Mouse (Mus musculus): ENCODE measurements around the gene Zfp936. TPM values are rescaled to one million over a fixed set of nuclear protein-coding genes. Genes with fewer than 3 reads are reported as not detected.
"Not testable (repeated sequence)": the region's sequence is repeated elsewhere in the genome, so short reads cannot be mapped to it uniquely, and the experiment has no call there.

Gene Zfp936
- polyA plus RNA-seq (2015; fragmentation: Nextera tagmentation; extraction: Ambion mirVana) = not detected in 2 replicates

- not testable (repeated sequence) for H3K27ac ChIP-seq; H3K27me3 ChIP-seq; H3K4me2 ChIP-seq; H3K36me3 ChIP-seq (ENCODE audit: poor library complexity, severe bottlenecking); H3K4me3 ChIP-seq; H3K9ac ChIP-seq; H3K4me1 ChIP-seq; ATAC-seq
- peaks cover 13% of the 10 kb centered on the region for H3K9me3 ChIP-seq (replicated peaks)
- WGBS = 82% methylated on average over 10 of the region's 10 CpGs
Observed at GRCm38 (mm10) chr7:43113929-43114328, at the start of gene Zfp936. TSS of gene Zfp936 (plus strand) at chr7:43114229.

DNA sequence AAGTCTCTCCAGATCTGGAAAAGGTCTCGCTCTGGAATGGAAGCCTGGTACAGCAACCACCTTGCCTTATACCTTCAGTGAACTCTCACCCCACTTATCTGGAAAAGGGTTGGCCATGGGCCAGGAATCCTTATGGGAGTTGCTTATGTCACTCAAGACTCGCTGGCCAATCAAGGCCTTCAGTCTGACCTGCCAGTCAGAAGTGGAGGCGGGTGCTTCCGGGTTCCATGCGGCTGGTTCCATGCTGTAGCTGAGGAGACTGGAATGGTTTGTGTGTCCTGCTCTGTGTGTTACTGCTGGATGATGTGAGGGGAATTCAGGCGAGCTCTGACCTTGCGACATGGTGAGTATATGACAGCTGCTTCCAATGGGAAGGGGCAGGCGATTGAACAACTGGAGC lies 36.2 kb upstream of the Zfp936 start:
- no peak overlapping the region for H3K9ac ChIP-seq
- H3K4me1 ChIP-seq = no peaks in the 10 kb centered on the region
- ATAC-seq = no peak
- H3K4me3 ChIP-seq = no peak overlapping the region
- WGBS = 90% methylated on average over 8 of the region's 8 CpGs
- peaks cover 30% of the 10 kb centered on the region for H3K9me3 ChIP-seq (replicated peaks)
- H3K36me3 ChIP-seq (ENCODE audit: poor library complexity, severe bottlenecking) = no peaks in the 10 kb centered on the region
- no peaks in the 10 kb centered on the region for H3K27me3 ChIP-seq
- H3K4me2 ChIP-seq = no peak overlapping the region
- no peak overlapping the region for H3K27ac ChIP-seq

GRCm38 (mm10) chr7:43128691-43129090 lies 14.7 kb downstream of the Zfp936 start:
- not testable (repeated sequence) for H3K4me3 ChIP-seq; H3K36me3 ChIP-seq (ENCODE audit: poor library complexity, severe bottlenecking); H3K27ac ChIP-seq; H3K4me2 ChIP-seq; H3K27me3 ChIP-seq; H3K9ac ChIP-seq; H3K4me1 ChIP-seq; ATAC-seq
- peaks cover 60% of the 10 kb centered on the region for H3K9me3 ChIP-seq (replicated peaks)
- 91% methylated on average over 15 of the region's 15 CpGs for WGBS

- peaks cover 67% of the 10 kb centered on the region for H3K9me3 ChIP-seq (replicated peaks)
- H3K9ac ChIP-seq; H3K27ac ChIP-seq; H3K4me3 ChIP-seq; ATAC-seq; H3K27me3 ChIP-seq; H3K36me3 ChIP-seq (ENCODE audit: poor library complexity, severe bottlenecking); H3K4me1 ChIP-seq; H3K4me2 ChIP-seq: not testable (repeated sequence)
- 81% methylated on average over 4 of the region's 4 CpGs for WGBS
Observed at GRCm38 (mm10) chr7:43164121-43164520, 50.1 kb downstream of the Zfp936 start.

DNA sequence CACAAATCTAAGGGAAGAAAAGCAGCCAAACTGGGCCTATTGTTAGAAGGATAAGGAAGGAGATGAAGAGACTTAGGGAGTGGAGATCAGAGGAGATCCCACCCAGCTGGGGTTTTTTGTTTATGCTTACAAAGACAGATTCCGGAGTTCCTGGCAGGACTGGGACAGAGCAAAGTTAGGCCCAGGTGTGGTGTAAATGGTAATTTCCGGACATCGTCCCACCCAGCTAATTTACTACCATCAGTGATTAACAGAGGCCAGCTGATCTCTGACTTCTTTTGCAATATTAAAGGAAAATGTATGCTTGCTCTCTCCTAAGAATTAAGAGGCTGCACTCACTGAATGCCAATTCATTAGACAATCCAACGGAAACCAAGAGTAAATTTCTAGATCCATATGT lies 53.1 kb downstream of the Zfp936 start:
- not testable (repeated sequence) for H3K27me3 ChIP-seq; H3K27ac ChIP-seq; ATAC-seq; H3K4me2 ChIP-seq; H3K4me3 ChIP-seq; H3K4me1 ChIP-seq; H3K36me3 ChIP-seq (ENCODE audit: poor library complexity, severe bottlenecking); H3K9ac ChIP-seq
- WGBS = 83% methylated on average over 4 of the region's 4 CpGs
- peaks cover 64% of the 10 kb centered on the region for H3K9me3 ChIP-seq (replicated peaks)

DNA sequence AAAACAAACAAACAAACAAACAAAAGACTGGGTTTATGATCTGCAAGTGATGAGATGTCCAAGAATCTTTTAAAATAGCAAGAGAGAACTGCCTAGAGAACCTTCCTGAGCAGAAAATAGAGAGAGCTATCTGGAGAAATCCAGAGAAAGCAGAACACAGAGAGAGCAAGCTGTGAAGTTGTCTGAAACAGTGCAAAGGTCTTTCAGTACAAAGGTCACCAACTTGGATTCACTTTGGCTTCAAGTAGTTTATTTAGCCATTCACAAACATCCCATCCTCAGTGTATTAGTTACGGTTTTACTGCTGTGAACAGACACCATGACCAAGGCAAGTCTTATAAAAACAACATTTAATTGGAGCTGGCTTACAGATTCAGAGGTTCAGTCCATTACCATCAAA lies 53.8 kb downstream of the Zfp936 start:
- not testable (repeated sequence) for ATAC-seq
- 89% methylated on average over 1 of the region's 1 CpGs for WGBS
- peaks cover 64% of the 10 kb centered on the region for H3K9me3 ChIP-seq (replicated peaks)

DNA sequence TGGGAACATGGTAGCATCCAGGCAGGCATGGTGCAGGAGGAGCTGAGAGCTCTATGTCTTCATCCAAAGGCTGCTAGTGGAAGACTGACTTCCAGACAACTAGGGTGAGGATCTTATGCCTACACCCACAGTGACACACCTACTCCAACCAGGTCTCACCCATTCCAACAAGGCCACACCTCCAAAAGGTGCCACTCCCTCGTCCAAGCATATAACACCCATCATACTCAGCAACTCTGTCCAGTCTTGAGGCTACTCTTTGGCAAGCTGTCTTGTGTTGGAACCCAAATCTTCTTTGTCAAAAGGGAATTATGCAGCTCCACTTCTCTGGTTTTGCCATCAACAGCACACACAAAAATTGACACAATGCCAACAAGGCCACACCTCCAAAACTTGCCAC lies 54.2 kb downstream of the Zfp936 start:
- not testable (repeated sequence) for H3K9ac ChIP-seq; H3K4me1 ChIP-seq; H3K4me2 ChIP-seq; H3K4me3 ChIP-seq; H3K27ac ChIP-seq; H3K36me3 ChIP-seq (ENCODE audit: poor library complexity, severe bottlenecking); H3K27me3 ChIP-seq; ATAC-seq
- WGBS = 48% methylated on average over 1 of the region's 1 CpGs
- H3K9me3 ChIP-seq (replicated peaks) = peaks cover 66% of the 10 kb centered on the region

More for the DNA sequence above, 53.8 kb downstream of the Zfp936 start:
- H3K36me3 ChIP-seq (ENCODE audit: poor library complexity, severe bottlenecking); H3K4me1 ChIP-seq; H3K4me3 ChIP-seq; H3K27ac ChIP-seq; H3K27me3 ChIP-seq; H3K4me2 ChIP-seq; H3K9ac ChIP-seq: not testable (repeated sequence)

DNA sequence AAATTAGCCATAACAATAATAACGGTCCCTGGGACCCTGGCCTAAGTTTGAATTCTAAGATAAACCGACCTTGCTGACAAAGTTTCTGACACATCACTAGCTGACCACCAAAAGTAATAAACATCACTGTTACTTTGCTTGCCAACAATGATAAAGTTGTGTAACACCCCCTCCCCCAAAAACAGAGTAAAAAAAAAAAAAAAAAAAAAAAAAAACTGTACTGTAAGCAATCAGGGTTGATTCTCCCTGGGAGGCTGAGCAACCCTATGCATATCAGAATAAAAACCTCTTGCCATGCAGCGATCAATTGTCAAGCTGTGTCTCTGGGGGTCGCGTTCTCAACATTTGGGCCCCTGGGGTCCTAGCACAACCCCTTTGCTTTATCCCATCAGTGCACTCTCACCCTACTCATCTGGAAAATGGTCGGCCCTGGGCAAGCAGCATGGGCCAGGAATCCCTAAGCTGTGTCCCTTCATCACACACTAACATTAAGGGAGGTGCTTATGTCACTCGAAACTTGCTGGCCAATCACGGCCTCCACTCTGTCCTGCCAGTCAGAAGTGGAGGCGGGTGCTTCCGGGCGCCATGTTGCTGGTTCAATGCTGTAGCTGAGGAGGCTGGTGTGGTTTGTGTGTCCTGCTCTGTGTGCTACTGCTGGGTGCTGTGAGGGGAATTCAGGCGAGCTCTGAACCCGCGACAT lies 63.1 kb downstream of the Zfp936 start:
- H3K4me3 ChIP-seq = no peak overlapping the region
- ATAC-seq = no peak
- H3K27me3 ChIP-seq = no peaks in the 10 kb centered on the region
- H3K9ac ChIP-seq = no peak overlapping the region
- H3K4me1 ChIP-seq = no peaks in the 10 kb centered on the region
- H3K27ac ChIP-seq = no peak overlapping the region
- no peak overlapping the region for H3K4me2 ChIP-seq
- H3K9me3 ChIP-seq (replicated peaks) = peaks cover 65% of the 10 kb centered on the region
- WGBS = 87% methylated on average over 14 of the region's 14 CpGs
- no peaks in the 10 kb centered on the region for H3K36me3 ChIP-seq (ENCODE audit: poor library complexity, severe bottlenecking)

- H3K36me3 ChIP-seq (ENCODE audit: poor library complexity, severe bottlenecking); ATAC-seq; H3K27ac ChIP-seq; H3K9ac ChIP-seq; H3K4me3 ChIP-seq; H3K27me3 ChIP-seq; H3K4me1 ChIP-seq; H3K4me2 ChIP-seq: not testable (repeated sequence)
- H3K9me3 ChIP-seq (replicated peaks) = peaks cover 38% of the 10 kb centered on the region
- 85% methylated on average over 7 of the region's 7 CpGs for WGBS
Observed at GRCm38 (mm10) chr7:43213781-43214180, 99.8 kb downstream of the Zfp936 start.

Small RNA genes lying within 50 kb of the gene (microRNA-seq; reads per million reads assigned to microRNA genes)
- gene Gm22707 = not detected

Other genes starting within 250 kb of the Zfp936 start
- gene Gm2381, start 247.0 kb upstream of the Zfp936 start, polyA plus RNA-seq (2015; fragmentation: Nextera tagmentation; extraction: Ambion mirVana) = not detected in 2 replicates
- not detected in 2 replicates for gene Vmn2r63, start 180.4 kb upstream of the Zfp936 start, polyA plus RNA-seq (2015; fragmentation: Nextera tagmentation; extraction: Ambion mirVana)
- not detected in 2 replicates for gene Gm9268, start 95.5 kb upstream of the Zfp936 start, polyA plus RNA-seq (2015; fragmentation: Nextera tagmentation; extraction: Ambion mirVana)
- 13.7 and 15.6 TPM in 2 replicates for gene Zfp715, start 199.1 kb downstream of the Zfp936 start, polyA plus RNA-seq (2015; fragmentation: Nextera tagmentation; extraction: Ambion mirVana)
- gene Siglecf, start 237.1 kb downstream of the Zfp936 start, polyA plus RNA-seq (2015; fragmentation: Nextera tagmentation; extraction: Ambion mirVana) = not detected in 2 replicates